Mouse (Mus musculus) neural tube, embryonic 10.5 days (tissue): Measurements from ENCODE around the gene Faap100.
A peak's percentile ranks its signal among the peaks of the same experiment; 100 is the strongest.
"Not testable (repeated sequence)": the region's sequence is repeated elsewhere in the genome, so short reads cannot be mapped to it uniquely, and the experiment has no call there.

Source experiments
- DNase-seq: peaks from one replicate; pipeline ENCODE4 v3.0.0-alpha.2; 2017; ENCODE audit warnings: low spot score; ENCODE audit errors: extremely low spot score

Faap100 gene

DNA sequence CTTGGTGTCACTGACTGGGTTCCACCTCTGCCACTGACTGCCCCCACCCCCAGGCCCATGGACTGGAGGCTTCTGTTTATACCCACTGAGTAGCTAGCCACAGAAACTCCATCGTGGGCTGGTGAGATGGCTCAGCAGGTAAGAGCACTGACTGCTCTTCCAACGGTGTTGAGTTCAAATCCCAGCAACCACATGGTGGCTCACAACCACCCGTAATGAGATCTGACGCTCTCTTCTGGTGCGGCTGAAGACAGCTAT, 26.5 kb downstream of the Faap100 start:
- not testable (repeated sequence) for DNase-seq

DNA sequence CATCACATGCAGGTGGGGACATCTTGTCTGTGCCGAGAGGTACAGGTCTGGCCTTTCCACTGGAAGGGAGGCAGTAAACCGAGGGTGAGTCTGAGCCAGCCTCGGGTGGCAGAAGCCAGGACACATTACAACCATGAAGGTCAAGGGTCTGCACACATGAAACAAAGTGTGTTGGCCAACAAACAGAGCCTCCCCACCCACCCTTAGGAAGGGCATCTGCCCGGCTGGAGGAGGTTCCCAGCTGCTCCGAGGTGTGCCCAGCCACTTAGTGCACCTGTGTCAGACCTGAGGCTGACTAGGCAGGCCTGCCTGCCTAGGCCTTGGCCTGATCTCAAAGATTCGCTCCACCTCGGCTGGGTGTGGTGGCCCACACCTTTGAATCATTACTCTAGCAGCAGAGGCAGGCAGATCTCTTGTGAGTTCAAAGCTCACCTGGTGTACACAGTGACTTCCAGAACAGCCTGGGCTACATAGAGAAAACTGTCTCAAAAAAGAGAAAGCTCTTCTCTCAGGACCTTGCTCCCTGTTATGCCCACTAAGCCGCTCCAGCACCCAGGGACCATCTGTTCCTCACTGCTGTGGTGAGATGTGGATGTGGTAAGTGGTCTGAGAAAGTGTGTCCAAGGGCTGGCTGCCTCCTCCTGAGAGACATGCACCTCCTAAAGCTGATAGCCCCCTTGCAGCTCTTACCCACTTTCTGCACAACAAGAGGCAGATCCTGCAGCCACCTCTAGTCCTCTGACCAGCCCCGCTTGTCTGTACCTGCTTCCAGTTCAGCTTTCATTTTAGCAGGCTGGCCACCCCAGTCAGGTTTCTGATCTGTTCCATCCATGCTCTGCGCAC, 27.1 kb downstream of the Faap100 start:
- no peak for DNase-seq

DNA sequence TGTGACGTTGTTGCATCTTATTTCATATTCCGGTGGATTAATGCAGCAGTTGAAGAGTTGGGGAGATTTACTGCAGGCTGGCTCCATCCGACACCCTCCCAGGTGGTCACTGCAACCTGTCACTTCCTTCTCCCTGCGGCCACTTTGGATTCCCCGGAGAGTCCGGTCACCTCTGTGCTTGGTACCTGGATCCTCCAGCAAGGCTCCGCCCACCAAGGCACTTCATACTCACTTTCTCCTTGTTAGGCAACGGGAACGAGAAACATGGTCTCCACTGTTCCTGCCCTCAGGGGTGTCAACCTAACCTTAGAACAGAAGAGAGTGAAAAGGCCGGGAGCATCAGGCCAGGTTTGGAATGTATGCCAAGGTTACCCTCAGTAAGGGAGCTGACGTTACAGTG, 27.9 kb downstream of the Faap100 start:
- no peak for DNase-seq

DNA sequence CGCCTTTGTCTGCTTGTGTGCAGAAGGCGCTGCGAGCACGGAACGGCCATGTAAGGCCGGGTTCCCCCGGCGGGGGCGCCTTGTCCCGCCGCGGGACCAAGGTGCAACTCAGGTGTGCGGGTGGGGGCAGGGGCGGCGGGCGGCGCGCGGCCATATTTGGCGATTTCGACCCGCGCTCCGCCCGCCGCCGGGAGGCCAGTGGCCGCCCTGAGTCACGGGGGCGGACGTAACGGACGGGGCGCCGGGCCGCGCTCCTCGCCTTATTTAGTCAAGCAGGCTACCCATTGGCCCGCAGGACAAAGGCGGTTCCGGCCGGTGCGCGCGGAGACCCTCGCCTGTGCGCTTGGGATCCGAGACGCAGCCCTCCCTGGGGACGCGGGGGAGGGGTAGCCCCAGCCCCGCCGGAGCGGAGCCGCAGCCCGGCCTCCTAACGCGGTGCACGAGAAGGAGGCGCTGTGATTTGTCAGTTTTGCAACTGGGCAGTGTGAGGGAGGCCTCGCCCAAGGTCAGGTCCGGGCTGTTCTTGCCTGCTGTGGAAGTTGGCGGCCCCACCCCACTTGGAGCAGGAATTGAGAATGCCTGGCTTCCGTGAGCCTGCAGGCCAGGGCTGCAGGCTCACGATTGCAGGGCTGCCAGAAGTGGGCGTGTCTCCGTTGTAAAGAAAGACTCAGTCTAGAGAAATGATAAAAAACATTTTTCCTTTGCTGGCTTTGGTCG, 28.4 kb downstream of the Faap100 start:
- DNase-seq = peak; percentile 96

DNA sequence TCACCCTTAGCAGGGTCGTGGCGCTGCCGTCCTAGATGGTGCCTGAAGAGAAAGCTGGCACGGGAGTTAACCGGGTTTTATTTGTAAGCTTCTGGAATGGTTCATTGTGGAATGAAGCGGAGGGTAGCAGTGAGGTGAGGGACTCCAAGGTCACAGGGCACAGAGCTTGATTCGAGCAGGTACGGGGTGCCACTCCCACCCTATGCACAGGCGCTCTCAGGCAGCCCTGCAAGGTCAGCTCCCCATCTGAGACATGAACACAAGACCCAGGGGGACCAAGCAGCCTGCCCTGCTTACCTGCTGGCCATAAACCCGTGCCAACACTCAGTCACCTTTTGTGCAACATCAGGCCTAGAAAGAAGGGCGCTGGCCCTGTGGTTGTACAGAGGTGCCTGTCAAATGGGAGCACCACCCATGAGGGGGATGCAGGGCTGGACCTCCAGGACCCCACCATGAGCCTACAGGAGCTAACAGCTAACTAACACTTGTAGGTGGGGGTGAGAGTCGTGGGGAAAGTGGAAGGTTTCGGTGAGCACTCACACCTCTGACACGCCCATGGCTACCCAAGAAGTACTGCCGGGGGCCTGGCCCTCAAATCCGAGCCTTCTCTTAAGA, 29.1 kb downstream of the Faap100 start:
- no peak for DNase-seq

DNA sequence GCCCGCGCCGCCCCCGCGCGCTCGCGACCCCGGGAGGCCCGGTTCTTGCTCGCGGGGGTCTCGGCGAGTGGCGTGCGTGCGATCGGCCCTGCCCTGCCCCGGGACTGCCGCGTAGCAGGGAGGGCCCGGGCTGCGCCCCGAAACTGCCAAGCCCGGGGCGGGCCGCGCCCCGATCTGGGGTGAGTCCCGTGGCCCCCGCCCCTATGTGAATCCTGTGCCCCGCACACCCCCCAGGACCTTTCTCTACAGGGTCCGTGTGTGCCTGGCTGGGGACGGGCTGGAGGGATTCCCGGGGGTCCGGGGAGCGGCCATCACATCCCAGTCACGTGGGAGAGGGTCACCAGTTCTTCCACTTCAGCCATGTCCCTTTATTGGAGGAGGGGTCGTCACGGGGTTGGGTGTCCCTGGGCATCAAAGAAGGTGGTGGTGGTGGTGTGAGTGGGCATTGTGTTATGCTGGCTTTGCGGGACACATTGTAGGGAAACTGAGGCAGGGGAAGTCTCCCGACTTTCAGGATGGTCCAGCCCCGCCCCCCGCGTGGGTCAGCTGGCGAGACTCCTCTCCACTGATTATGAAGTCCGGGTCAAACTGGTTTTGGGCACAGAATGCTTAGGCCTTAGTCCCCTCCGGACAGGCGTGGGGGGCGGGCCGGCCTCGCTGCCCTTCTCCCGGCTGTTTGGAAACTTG, 29.7 kb downstream of the Faap100 start:
- peak; percentile 90 for DNase-seq

DNA sequence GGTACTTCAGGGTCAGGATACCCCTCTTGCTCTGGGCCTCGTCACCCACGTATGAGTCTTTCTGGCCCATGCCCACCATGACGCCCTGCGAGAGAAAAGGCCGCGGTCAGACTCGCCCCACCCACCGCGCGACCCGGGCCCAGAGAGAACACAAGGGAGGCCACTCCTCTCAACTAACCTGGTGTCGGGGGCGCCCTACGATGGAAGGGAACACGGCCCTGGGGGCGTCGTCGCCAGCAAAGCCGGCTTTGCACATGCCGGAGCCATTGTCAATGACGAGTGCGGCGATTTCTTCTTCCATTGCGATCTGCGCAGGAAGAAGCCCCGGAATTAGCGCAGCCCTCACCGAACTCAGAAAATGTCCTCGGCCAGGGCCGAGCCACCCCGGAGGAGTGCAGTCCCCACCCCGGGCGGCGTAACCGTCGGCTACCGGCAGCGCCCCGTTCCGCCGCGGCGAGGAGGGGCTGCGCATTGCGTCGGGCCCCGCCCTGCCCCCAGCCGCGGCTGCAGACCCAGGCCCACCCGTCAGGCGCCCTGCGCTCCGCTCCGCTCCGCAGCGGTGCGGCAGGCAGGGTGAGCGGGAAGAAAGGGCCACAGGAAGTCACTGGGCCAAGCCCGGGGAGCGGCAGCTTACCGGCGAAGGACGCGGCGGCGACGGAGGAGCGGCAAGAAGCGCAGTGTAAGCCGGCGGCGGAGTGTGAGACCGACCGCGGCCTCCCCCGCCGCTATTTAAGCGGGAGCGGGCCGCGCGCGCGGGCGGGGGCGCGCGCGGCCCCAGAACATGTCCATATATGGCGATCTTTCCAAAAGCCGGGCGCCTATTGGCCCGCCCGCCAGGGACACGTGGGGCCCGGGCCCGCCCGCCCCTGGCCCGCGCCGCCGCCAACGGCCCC, 30.5 kb downstream of the Faap100 start, which contains the start of gene Actg1:
Gene Actg1 (minus strand): TSS at position 752 of the 893 bp plus-strand sequence.
- no peak for DNase-seq

DNA sequence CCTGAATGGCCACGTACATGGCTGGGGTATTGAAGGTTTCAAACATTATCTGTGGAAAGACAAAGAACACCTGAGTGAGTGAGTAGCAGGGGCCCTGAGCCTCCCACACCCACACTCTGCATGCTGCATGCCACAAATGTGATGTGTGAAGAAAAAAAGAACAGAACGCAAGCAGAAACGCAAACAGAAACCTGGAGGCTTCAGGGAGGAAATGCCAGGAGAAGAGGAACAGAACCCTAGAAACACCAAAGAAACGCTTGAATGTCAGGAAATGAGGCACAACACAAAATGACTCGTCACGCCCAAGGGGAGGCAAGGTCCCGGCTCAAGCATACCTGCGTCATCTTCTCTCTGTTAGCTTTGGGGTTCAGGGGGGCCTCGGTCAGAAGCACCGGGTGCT, 31.3 kb downstream of the Faap100 start:
- no peak for DNase-seq

DNA sequence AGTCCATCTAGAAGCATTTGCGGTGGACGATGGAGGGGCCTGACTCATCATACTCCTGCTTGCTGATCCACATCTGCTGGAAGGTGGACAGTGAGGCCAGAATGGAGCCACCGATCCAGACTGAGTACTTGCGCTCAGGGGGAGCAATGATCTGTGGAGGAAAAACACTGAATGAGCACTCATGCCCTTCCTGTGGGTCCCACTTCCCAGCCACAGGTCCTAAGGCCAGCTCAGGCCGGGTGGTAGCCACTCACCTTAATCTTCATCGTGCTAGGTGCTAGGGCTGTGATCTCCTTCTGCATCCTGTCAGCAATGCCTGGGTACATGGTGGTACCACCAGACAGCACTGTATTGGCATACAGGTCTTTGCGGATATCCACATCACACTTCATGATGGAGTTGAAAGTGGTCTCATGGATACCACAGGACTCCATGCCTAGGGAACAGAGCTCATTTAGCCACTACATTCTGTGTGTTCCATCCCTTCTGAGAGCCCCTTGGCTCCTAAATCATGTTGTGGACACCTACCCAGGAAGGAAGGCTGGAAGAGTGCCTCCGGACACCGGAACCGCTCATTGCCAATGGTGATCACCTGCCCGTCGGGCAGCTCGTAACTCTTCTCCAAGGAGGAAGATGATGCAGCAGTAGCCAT, 32.1 kb downstream of the Faap100 start:
- DNase-seq = peak; percentile 23

DNA sequence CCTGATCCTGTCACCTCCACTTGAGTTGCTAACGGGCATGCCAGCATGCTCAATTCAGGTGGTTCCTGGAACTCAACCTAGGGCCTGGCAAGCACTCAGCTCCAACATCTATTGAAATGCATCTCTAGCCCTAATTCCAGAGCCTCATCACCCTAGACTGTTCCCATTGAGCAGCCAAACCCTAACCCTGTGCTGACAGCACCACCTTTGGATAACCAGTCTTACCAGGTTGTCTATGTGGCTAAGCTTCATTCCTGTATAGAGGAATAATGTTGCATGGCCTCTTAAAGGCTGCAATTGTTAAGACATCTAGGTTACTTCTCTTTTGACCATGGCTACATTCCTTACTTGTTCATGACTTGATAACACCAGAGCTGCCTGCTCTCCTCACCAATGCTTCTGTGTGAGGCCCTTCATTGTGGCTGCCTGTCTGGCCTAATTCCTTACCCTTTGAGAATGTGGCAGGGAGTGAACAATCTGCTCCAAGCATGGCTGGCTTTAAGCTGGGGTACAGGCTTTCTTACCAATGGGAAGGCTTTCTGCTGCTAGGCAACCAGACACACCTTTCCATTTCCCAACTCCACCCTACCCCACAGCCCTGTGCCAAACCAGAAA, 33.4 kb downstream of the Faap100 start:
- DNase-seq = peak; percentile 55

DNA sequence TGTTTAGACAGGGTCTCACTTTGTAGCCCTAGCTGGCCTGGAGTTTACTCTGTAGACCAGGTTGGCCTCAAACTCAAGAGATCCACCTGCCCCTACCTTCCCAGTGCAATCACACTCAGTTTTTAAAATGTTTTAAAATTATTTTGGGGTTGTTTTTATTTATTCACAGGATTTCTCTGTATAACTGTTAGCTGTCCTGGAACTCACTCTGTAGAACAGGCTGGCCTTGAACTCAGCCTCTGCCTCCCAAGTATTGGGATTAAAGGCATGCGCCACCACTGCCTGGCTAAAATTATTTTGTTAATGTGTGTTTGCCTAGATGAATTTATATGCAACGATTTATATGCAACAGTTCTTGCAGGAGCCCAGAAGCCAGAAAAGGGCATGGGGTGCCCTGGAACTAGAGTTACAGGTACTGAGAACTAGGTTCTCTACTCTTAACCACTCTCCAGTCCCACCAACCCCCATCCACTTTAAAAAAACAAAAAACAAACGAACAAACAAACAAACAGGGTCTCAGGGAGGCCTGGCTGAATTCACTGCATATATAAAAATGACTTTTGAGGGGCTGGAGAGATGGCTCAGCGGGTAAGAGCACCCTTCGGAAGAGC, 34.1 kb downstream of the Faap100 start:
- peak; percentile 47 for DNase-seq

DNA sequence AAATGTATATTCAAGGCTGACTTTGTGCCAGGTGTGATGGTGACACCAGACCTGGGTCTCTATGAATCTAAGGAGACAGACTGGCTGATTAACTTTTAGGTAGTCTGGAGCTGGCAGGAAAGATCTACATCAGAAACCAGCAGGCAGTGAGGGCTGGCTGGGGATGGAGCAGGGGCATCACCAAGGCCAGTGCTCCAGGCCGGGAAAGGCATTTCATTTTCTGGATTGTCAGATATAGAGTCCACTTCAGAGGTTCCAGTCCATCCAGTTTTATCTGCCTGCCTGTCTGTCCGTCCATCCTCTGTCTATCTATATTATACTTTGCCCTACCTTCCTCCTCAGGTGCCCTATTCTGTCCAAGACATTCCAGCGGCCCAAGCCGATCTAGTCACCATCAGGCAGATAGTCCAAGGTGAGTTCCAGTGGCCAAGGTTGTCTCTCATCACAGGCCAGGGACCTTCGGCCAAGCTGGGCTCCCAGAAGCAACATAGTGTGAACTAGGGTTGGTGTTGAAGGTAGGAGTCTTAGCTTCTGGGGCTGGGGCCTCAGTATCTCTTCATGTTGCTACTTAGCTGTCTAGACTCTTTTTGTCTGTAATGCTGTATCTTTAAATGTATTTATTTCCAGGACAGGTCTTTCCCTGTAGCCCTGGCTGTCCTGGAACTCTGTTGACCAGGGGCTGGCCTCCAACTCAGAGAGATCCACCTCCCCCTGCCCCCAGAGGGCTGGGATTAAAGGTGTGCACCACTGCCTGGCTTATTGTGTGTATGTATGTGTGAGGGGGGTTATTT, 34.9 kb downstream of the Faap100 start:
- DNase-seq = peak; percentile 43

DNA sequence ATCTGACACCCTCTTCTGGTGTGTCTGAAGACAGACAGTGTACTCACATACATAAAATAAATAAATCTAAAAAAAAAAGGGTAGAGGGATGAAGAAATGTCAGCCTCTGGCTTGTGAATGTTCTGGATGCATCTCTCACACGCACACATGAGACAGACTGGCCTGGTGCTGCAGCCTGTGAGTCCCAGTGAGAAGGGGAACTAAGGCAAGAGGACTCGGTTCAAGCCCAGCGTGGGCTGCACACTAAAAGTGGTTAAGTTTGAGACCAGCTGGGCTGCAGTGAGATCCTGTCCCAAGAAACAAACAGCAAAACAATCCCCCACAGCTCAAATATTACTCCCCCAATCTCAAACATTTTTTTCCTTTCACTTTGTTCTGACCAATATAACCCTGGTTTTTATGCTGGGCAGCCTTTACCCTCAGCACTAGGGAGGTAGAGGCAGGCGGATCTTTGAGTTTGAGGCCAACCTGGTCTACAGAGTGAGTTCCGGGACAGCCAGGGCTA, 35.9 kb downstream of the Faap100 start:
- peak; percentile 13 for DNase-seq

DNA sequence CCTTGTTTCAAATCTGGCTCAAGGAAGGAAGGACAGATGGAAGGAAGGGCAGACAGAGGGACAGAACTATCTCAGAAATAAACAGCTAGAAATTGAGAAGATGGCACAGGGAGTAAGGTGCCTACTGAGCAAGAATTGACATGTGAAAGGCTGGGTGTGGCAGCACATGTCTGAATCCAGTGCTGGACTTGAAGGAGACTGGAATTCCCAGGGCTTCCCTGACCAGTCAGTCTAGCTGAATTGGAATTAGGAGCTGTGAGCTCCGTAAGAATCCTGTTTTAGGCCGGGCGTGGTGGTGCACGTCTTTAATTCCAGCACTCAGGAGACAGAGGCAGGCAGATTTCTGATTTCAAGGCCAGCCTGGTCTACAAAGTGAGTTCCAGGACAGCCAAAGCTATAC, 36.9 kb downstream of the Faap100 start:
- DNase-seq = peak; percentile 13

DNA sequence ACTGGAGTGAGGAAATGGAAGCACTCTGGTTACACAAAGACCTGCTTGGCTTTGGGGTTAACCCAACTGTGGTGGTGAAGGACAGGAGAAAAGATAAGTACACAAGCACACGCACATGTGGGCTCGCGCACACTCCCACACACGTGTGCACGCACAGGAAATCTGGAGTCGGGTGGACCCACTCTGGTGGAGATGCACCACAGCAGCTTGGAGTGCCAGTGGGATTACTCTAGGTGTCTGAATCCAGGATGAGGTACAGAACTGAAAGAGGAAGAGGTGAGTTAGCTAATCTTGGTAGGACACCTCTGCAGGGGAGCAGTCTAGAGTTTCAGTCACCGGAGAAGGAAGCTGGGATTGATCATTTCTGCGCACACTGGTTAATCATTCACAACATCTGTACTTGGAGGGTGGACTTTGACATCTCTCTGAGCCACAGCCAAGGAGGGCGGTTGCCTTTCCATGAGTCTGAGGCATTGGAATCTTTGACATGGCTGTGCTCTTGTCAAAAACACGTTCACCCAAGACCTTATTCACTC, 38.5 kb downstream of the Faap100 start:
- peak; percentile 11 for DNase-seq

DNA sequence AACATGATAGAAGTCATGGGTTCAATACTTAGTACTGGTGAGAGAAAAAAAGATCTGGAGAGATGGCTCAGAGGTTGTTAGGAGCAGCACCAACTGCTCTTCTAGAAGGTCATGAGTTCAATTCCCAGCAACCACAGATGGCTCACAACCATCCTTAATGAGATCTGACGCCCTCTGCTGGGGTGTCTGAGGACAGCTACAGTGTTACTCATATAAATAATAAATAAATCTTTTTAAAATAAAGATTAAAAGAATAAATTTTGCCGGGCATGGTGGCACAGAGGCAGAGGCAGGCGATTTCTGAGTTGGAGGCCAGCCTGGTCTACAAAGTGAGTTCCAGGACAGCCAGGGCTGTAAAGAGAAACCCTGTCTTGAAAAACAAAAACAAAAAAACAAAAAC, 39.8 kb downstream of the Faap100 start:
- no peak for DNase-seq

DNA sequence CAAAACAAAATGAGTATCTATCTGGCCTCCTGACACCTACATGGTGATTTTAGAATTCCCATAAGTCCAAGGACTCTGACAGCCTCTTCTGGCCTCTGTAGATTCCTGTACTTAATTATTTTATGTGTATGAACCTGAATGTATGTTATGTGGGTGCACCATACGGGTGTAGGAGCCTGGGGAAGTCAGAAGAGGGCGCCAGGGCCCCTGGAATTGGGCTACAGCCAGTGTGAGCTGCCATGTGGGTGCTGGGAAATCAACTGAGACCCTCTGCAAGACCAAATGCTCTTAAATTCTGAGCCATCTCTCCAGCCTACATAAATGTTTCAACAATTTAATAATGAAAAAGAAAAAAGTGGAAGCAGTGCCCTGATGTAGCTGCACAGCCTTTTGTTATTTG, 41.1 kb downstream of the Faap100 start:
- peak; percentile 10 for DNase-seq

DNA sequence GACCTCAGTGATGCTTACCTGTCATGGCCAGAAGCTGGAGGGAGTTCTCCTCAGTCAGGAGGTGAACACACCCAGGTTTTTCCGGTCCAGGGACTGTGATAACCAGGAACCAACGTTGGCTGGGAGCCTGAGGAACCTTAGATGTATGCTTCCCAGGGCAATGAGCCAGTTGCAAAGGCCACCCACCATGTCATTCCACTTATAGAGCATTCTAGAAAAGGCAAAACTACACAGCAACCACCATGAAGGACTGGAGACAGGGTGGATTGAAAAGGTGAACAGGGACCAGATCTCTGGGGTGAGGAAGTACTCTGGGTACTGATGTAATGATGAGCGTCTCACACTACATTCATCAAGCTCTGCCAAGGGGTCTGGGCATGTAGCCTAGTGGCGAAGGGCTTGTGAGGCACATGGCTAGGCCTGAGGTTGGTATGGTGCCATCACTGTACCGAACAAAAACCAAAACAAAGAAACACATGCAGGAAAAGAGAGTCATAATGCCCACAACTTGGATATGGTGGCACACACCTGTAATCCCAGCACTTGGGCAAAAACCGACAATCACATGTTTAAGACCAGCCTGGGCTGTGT, 43.0 kb downstream of the Faap100 start:
- peak; percentile 5 for DNase-seq
